Mouse (Mus musculus): Measurements from ENCODE around the gene Gm14085. TPM values are rescaled to one million over a fixed set of nuclear protein-coding genes. Genes with fewer than 3 reads are reported as not detected.
"Not testable (repeated sequence)": the region's sequence is repeated elsewhere in the genome, so short reads cannot be mapped to it uniquely, and the experiment has no call there.

Gm14085 gene
- polyA plus RNA-seq (2012; ENCODE audit: insufficient read depth, low replicate concordance) = not detected in 2 replicates

GRCm38 (mm10) chr2:122484641-122485040 lies at the start of gene Gm14085:
Gene Gm14085 (plus strand): TSS chr2:122484941.
- H3K36me3 ChIP-seq (replicated peaks; ENCODE audit: low read length) = no peaks in the 10 kb centered on the region
- peaks cover 4% of the 10 kb centered on the region for H3K9me3 ChIP-seq
- H3K4me3 ChIP-seq (replicated peaks) = no peak within 1 kb of the TSS
- no peaks in the 10 kb centered on the region for H3K4me1 ChIP-seq
- H3K27me3 ChIP-seq (replicated peaks) = no peaks in the 10 kb centered on the region
- no peak for TF ChIP-seq GATA1 (IDR thresholded peaks at IDR 0.05; ENCODE audit: borderline replicate concordance, low read length)
- TF ChIP-seq FLI1 (IDR thresholded peaks at IDR 0.05; ENCODE audit: low read length) = no peak

DNA sequence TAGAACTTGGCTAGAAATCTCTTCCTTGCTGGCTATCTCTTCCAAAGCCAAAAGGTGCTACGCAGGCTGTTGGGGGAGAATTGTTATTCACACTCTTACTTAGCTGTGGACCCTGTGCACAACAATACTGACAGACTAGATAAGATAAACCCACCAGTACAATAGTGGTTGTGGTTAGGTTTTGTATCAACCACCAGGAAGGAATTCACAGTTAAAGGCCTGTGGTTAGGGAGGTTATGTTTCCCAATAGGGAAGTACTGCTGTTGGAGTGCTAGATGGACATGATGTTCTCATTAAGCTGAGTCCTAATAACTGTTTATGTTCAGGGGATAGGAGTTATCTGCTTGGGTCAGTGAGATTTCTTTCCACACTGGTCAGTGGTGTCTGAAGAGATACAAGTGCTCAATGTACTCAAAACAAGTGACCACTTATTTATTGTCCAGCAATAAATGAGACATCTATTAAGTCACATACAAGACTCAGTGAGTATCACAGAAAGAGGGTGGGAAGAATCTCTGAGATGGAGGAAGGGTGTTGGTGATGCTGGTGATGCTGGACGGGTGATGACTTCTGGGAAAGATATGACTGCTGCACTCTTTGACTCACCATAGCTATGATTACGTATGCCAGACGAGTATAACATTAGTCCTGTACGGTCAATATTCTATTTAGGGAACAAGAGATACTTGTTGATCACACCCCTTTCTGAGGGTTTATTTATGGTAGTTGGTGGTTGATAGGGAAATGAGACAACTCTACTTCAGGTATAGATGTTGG lies 45.8 kb upstream of the Gm14085 start:
- not testable (repeated sequence) for H3K4me1 ChIP-seq; H3K36me3 ChIP-seq (replicated peaks; ENCODE audit: low read length); H3K9me3 ChIP-seq; H3K27me3 ChIP-seq (replicated peaks); H3K4me3 ChIP-seq (replicated peaks)

- not testable (repeated sequence) for H3K4me1 ChIP-seq; H3K36me3 ChIP-seq (replicated peaks; ENCODE audit: low read length); H3K27me3 ChIP-seq (replicated peaks); H3K9me3 ChIP-seq; H3K4me3 ChIP-seq (replicated peaks)
These were observed 44.2 kb upstream of the Gm14085 start for GRCm38 (mm10) chr2:122440521-122440920.

DNA sequence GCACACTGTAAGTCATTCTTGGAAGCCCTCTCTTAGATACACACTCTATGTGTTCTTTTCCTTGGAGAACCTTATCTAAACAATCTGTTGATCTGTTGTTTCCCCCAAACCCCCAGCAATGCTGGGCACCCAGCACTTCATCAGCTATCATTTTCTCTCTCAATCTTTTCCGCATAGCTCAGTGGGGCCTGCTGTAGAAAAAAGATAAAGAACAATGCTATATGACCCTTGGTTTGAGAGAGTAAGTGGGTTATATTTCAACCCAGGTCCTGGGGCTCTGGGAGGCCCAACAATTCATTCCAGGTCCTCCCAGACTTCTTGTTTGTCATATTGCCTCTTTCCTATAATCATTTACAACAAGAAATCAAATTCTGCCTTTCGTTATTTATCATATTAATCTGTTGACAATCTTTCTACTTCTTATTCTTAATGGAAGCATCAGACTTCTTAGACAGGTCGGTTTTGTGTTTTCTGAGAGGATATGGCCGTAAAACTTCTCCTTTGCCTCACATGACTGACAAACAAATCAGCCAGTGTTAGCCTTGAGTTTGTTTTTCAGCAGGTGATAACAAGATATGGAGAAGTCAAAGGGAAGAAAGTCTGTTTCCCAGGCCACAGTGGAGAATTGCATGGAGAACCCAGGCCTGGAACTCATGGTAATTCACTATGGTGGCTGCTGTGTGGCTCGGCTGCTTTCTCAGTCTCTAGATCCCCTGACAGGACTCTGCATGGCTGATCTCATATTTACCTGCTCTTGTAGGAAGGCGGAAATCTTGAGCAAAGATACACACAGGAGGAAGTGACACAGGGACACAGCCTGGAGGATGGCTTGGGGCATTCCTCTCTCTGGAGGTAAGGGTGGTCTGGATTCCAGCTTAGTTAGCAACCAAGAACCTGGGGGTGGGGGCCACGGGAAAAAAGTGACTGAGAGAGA lies 43.5 kb upstream of the Gm14085 start:
- TF ChIP-seq GATA1 (IDR thresholded peaks at IDR 0.05; ENCODE audit: borderline replicate concordance, low read length) = no peak
- no peak overlapping the region for H3K4me3 ChIP-seq (replicated peaks)

GRCm38 (mm10) chr2:122450351-122450750 lies 34.4 kb upstream of the Gm14085 start:
- H3K9me3 ChIP-seq = no peaks in the 10 kb centered on the region
- no peaks in the 10 kb centered on the region for H3K4me1 ChIP-seq
- H3K4me3 ChIP-seq (replicated peaks) = no peak overlapping the region
- H3K27me3 ChIP-seq (replicated peaks) = no peaks in the 10 kb centered on the region
- TF ChIP-seq GATA1 (IDR thresholded peaks at IDR 0.05; ENCODE audit: borderline replicate concordance, low read length) (no peak), FLI1 (IDR thresholded peaks at IDR 0.05; ENCODE audit: low read length) (no peak)
- H3K36me3 ChIP-seq (replicated peaks; ENCODE audit: low read length) = no peaks in the 10 kb centered on the region

More for the DNA sequence above, 43.5 kb upstream of the Gm14085 start:
- Histone ChIP-seq H3K4me1 (no peaks in the 10 kb centered on the region; the same call in 1 of the 2 replicates), H3K9me3 (0 out of 2 replicates have a peak, but pooled peaks cover 3% of the 10 kb centered on the region), H3K27me3 (replicated peaks) (no peaks in the 10 kb centered on the region), H3K36me3 (replicated peaks; ENCODE audit: low read length) (no peaks in the 10 kb centered on the region)

- Histone ChIP-seq H3K4me3 (replicated peaks) (no peak overlapping the region), H3K4me1 (no peaks in the 10 kb centered on the region), H3K9me3 (no peaks in the 10 kb centered on the region), H3K27me3 (replicated peaks) (no peaks in the 10 kb centered on the region), H3K36me3 (replicated peaks; ENCODE audit: low read length) (no peaks in the 10 kb centered on the region)
- TF ChIP-seq GATA1 (IDR thresholded peaks at IDR 0.05; ENCODE audit: borderline replicate concordance, low read length) = no peak
- no peak for TF ChIP-seq FLI1 (IDR thresholded peaks at IDR 0.05; ENCODE audit: low read length)
These were observed 32.3 kb upstream of the Gm14085 start for GRCm38 (mm10) chr2:122452426-122452825.

GRCm38 (mm10) chr2:122466901-122467300 lies 17.8 kb upstream of the Gm14085 start:
- Histone ChIP-seq H3K4me1 (peaks cover 13% of the 10 kb centered on the region), H3K4me3 (replicated peaks) (peak overlapping the region; percentile 91), H3K9me3 (no peaks in the 10 kb centered on the region), H3K36me3 (replicated peaks; ENCODE audit: low read length) (no peaks in the 10 kb centered on the region), H3K27me3 (replicated peaks) (peaks cover 9% of the 10 kb centered on the region)
- no peak for TF ChIP-seq FLI1 (IDR thresholded peaks at IDR 0.05; ENCODE audit: low read length)
- no peak for TF ChIP-seq GATA1 (IDR thresholded peaks at IDR 0.05; ENCODE audit: borderline replicate concordance, low read length)

- Histone ChIP-seq H3K27me3 (replicated peaks) (peaks cover 9% of the 10 kb centered on the region), H3K36me3 (replicated peaks; ENCODE audit: low read length) (no peaks in the 10 kb centered on the region), H3K9me3 (no peaks in the 10 kb centered on the region), H3K4me3 (replicated peaks) (peak overlapping the region; percentile 91), H3K4me1 (peaks cover 13% of the 10 kb centered on the region)
- TF ChIP-seq FLI1 (IDR thresholded peaks at IDR 0.05; ENCODE audit: low read length) = no peak
- no peak for TF ChIP-seq GATA1 (IDR thresholded peaks at IDR 0.05; ENCODE audit: borderline replicate concordance, low read length)
These were observed 17.3 kb upstream of the Gm14085 start for GRCm38 (mm10) chr2:122467351-122468013.

GRCm38 (mm10) chr2:122469221-122469620 lies 15.5 kb upstream of the Gm14085 start:
- H3K9me3 ChIP-seq = no peaks in the 10 kb centered on the region
- TF ChIP-seq FLI1 (IDR thresholded peaks at IDR 0.05; ENCODE audit: low read length) (no peak), GATA1 (IDR thresholded peaks at IDR 0.05; ENCODE audit: borderline replicate concordance, low read length) (no peak)
- peaks cover 13% of the 10 kb centered on the region for H3K4me1 ChIP-seq

GRCm38 (mm10) chr2:122476585-122476984 lies 8.2 kb upstream of the Gm14085 start:
- Histone ChIP-seq H3K36me3 (replicated peaks; ENCODE audit: low read length) (no peaks in the 10 kb centered on the region), H3K4me3 (replicated peaks) (no peak overlapping the region), H3K9me3 (no peaks in the 10 kb centered on the region), H3K27me3 (replicated peaks) (no peaks in the 10 kb centered on the region), H3K4me1 (no peaks in the 10 kb centered on the region)
- TF ChIP-seq FLI1 (IDR thresholded peaks at IDR 0.05; ENCODE audit: low read length) = no peak
- TF ChIP-seq GATA1 (IDR thresholded peaks at IDR 0.05; ENCODE audit: borderline replicate concordance, low read length) = no peak

More at GRCm38 (mm10) chr2:122469221-122469620, 15.5 kb upstream of the Gm14085 start:
- Histone ChIP-seq H3K4me3 (replicated peaks) (no peak overlapping the region), H3K27me3 (replicated peaks) (peaks cover 9% of the 10 kb centered on the region), H3K36me3 (replicated peaks; ENCODE audit: low read length) (no peaks in the 10 kb centered on the region)

DNA sequence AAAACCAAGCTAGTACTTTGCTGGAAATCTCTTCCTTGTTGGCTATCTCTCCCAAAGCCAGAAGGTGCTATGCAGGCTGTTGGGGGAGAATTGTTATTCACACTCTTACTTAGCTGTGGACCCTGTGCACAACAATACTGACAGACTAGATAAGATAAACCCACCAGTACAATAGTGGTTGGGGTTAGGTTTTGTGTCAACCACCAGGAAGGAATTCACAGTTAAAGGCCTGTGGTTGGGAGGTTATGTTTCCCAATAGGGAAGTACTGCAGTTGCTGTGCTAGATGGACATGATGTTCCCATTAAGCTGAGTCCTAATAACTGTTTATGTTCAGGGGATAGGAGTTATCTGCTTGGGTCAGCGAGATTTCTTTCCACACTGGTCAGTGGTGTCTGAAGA lies 954 bp upstream of the Gm14085 start:
- not testable (repeated sequence) for H3K27me3 ChIP-seq (replicated peaks); H3K4me3 ChIP-seq (replicated peaks); H3K9me3 ChIP-seq; H3K4me1 ChIP-seq; H3K36me3 ChIP-seq (replicated peaks; ENCODE audit: low read length)

DNA sequence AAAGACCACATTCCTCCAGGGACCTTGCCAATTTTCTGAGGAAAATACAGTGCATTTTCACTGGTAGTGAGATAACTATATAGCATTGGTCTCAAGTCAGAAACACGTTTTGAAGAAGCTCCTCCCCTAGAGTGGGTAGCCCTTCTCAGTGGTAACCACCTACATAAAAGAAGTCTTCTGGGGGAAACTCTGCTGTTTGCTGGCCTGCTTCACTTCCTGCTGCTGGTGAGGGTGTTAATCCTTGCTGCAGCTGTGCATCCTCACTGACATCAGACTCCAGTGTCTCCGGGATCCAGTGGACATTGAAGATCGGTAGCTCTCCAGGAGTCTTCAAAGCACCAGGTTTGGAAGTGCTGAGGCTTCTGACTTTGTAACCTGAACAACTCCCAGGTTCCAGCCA lies 913 bp downstream of the Gm14085 start:
- not testable (repeated sequence) for H3K9me3 ChIP-seq; H3K36me3 ChIP-seq (replicated peaks; ENCODE audit: low read length); H3K27me3 ChIP-seq (replicated peaks); H3K4me1 ChIP-seq; H3K4me3 ChIP-seq (replicated peaks)

DNA sequence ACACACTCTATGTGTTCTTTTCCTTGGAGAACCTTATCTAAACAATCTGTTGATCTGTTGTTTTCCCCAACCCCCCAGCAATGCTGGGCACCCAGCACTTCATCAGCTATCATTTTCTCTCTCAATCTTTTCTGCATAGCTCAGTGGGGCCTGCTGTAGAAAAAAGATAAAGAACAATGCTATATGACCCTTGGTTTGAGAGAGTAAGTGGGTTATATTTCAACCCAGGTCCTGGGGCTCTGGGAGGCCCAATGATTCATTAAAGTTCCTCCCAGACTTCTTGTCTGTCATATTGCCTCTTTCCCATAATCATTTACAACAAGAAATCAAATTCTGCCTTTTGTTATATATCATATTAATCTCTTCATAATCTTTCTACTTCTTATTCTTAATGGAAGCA lies 1.4 kb downstream of the Gm14085 start:
- not testable (repeated sequence) for H3K9me3 ChIP-seq; H3K36me3 ChIP-seq (replicated peaks; ENCODE audit: low read length)

More for the DNA sequence above, 1.4 kb downstream of the Gm14085 start:
- not testable (repeated sequence) for H3K4me3 ChIP-seq (replicated peaks); H3K4me1 ChIP-seq; H3K27me3 ChIP-seq (replicated peaks)
